Mouse (Mus musculus) frontal cortex, adult (tissue): ENCODE data around the gene Fkbp3.

Experiments used
- ATAC-seq: cut with Nextera tagmentation; 2 replicates; pipeline ENCODE4 v1.9.2; 2017; ENCODE audit warnings: mild to moderate bottlenecking, moderate library complexity, mixed read lengths; ENCODE audit not compliant: low TSS enrichment

Gene Fkbp3

GRCm38 (mm10) chr12:65036190-65036870 lies 37.5 kb downstream of the Fkbp3 start, which contains the start of gene Prpf39:
Gene Prpf39, plus strand, starts transcription at chr12:65036333.
- peak; percentile 97 for ATAC-seq

DNA sequence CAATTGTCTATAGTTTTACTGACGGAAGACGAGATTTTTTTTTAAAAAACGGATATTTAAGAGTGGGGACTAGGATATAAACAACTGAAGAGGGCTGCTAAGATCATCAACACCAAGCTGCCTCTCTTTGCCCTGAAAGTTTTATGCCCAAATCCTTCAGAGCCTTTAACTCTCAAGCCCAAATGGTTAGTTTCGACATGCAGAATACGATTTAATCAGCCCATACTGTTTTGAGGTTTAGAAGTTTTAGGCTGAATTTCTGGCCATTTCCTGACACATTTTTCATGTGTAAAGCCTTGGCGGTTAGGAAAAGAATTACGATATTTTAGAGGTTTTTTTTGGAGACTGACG lies 38.0 kb downstream of the Fkbp3 start:
- no peak for ATAC-seq

- peak; percentile 94 for ATAC-seq
Observed at GRCm38 (mm10) chr12:65022842-65023241, 51.0 kb downstream of the Fkbp3 start.
